Mouse (Mus musculus) kidney, embryonic 14.5 days (tissue): ENCODE results near the gene Ttll5. TPM values are rescaled to one million over a fixed set of nuclear protein-coding genes. Genes with fewer than 3 reads are reported as not detected.

Source experiments
- ATAC-seq: fragments of 200-750 bp; cut with Nextera tagmentation; 2 replicates; pipeline ENCODE4 v1.8.0; 2017; ENCODE audit warnings: moderate number of reproducible peaks, mild to moderate bottlenecking, moderate TSS enrichment, moderate library complexity; ENCODE audit not compliant: low FRiP score, low TSS enrichment
- H3K27ac ChIP-seq: fragments of 300-500 bp; sonication (generic); 2 replicates; pipeline ENCODE4 v1.5.1; 2014; ENCODE audit warnings: low read depth, mild to moderate bottlenecking, low read length, moderate library complexity, mixed read lengths
- H3K27me3 ChIP-seq: fragments of 300-500 bp; sonication (generic); 2 replicates; pipeline ENCODE4 v1.6.1; 2014; ENCODE audit warnings: mild to moderate bottlenecking, low read length; ENCODE audit not compliant: control insufficient read depth, insufficient read depth
- H3K36me3 ChIP-seq: fragments of 300-500 bp; sonication (generic); 2 replicates; pipeline ENCODE4 v1.6.1; 2014; ENCODE audit warnings: low read length, mixed read lengths; ENCODE audit not compliant: control insufficient read depth, insufficient read depth
- H3K4me1 ChIP-seq: fragments of 300-500 bp; sonication (generic); 2 replicates; pipeline ENCODE4 v1.6.1; 2014; ENCODE audit warnings: low read length, mixed read lengths; ENCODE audit not compliant: control insufficient read depth, insufficient read depth
- H3K4me2 ChIP-seq: fragments of 300-500 bp; sonication (generic); replicated peaks from 2 replicates; pipeline ENCODE4 v1.6.1; 2014; ENCODE audit warnings: low read depth, mild to moderate bottlenecking, low read length
- H3K4me3 ChIP-seq: fragments of 300-500 bp; sonication (generic); 2 replicates; pipeline ENCODE4 v1.5.1; 2014; ENCODE audit warnings: mild to moderate bottlenecking, low read length
- H3K9ac ChIP-seq: fragments of 300-500 bp; sonication (generic); 2 replicates; pipeline ENCODE4 v1.6.1; 2014; ENCODE audit warnings: low read depth, mild to moderate bottlenecking, low read length, moderate library complexity
- H3K9me3 ChIP-seq: fragments of 300-500 bp; sonication (generic); 2 replicates; pipeline ENCODE4 v1.6.1; 2016; ENCODE audit warnings: low read length; ENCODE audit not compliant: control insufficient read depth
- WGBS: fragments of 180-500 bp; shearing (Covaris S2); extraction: QIAGEN DNeasy Blood & Tissue Kit; methylation state at CpG from one replicate; pipeline ENCODE4 v1.1.7; 2014; 5-methylcytosine and 5-hydroxymethylcytosine counted together
- polyA plus RNA-seq: library from polyadenylated mRNA; unstranded; fragments of >200 nt; fragmentation: Nextera tagmentation; extraction: Ambion mirVana; gene quantifications from 2 replicates; pipeline ENCODE4 v1.2.1, GENCODE M21; 2014

Ttll5 gene
- polyA plus RNA-seq, 1 experiment from 2014 or later = 17.0 TPM

- Histone ChIP-seq H3K27ac (no peak overlapping the region), H3K4me2 (no peak overlapping the region), H3K4me1 (no peaks in the 10 kb centered on the region), H3K9me3 (no peaks in the 10 kb centered on the region), H3K9ac (no peak overlapping the region), H3K4me3 (no peak overlapping the region), H3K27me3 (no peaks in the 10 kb centered on the region), H3K36me3 (no peaks in the 10 kb centered on the region; the same call in 1 of the 2 replicates)
- WGBS = 81% methylated on average over 1 of the region's 1 CpGs
- no peak for ATAC-seq
Measured at GRCm38 (mm10) chr12:85854271-85854670, 29.8 kb downstream of the Ttll5 start.

GRCm38 (mm10) chr12:85857300-85857699 lies 32.8 kb downstream of the Ttll5 start:
- Histone ChIP-seq H3K27me3 (no peaks in the 10 kb centered on the region), H3K9ac (no peak overlapping the region), H3K4me2 (no peak overlapping the region), H3K27ac (no peak overlapping the region), H3K36me3 (no peaks in the 10 kb centered on the region; the same call in 1 of the 2 replicates), H3K4me1 (no peaks in the 10 kb centered on the region), H3K4me3 (no peak overlapping the region), H3K9me3 (no peaks in the 10 kb centered on the region)
- 89% methylated on average over 7 of the region's 7 CpGs for WGBS
- ATAC-seq = no peak

GRCm38 (mm10) chr12:85859111-85859510 lies 34.7 kb downstream of the Ttll5 start:
- WGBS = 67% methylated on average over 3 of the region's 3 CpGs
- Histone ChIP-seq H3K36me3 (no peaks in the 10 kb centered on the region; the same call in 1 of the 2 replicates), H3K27me3 (no peaks in the 10 kb centered on the region), H3K4me2 (no peak overlapping the region), H3K4me3 (no peak overlapping the region), H3K9ac (no peak overlapping the region), H3K27ac (no peak overlapping the region; the same call in 1 of the 2 replicates), H3K4me1 (no peaks in the 10 kb centered on the region), H3K9me3 (no peaks in the 10 kb centered on the region)
- no peak for ATAC-seq

- H3K4me3 ChIP-seq = no peak overlapping the region
- no peaks in the 10 kb centered on the region for H3K4me1 ChIP-seq
- H3K9ac ChIP-seq = no peak overlapping the region
- WGBS = 37% methylated on average over 3 of the region's 3 CpGs
- H3K9me3 ChIP-seq = no peaks in the 10 kb centered on the region
- no peaks in the 10 kb centered on the region for H3K27me3 ChIP-seq
- no peak overlapping the region for H3K4me2 ChIP-seq
- H3K36me3 ChIP-seq = no peaks in the 10 kb centered on the region; the same call in 1 of the 2 replicates
- no peak overlapping the region for H3K27ac ChIP-seq
- no peak for ATAC-seq
Measured at GRCm38 (mm10) chr12:85859511-85860189, 35.2 kb downstream of the Ttll5 start.

GRCm38 (mm10) chr12:85862514-85862913 lies 38.1 kb downstream of the Ttll5 start:
- H3K27me3 ChIP-seq = no peaks in the 10 kb centered on the region
- no peak overlapping the region for H3K4me3 ChIP-seq
- WGBS = 25% methylated on average over 2 of the region's 2 CpGs
- H3K9me3 ChIP-seq = no peaks in the 10 kb centered on the region
- no peak overlapping the region for H3K4me2 ChIP-seq
- H3K36me3 ChIP-seq = no peaks in the 10 kb centered on the region; the same call in 1 of the 2 replicates
- H3K4me1 ChIP-seq = no peaks in the 10 kb centered on the region
- no peak overlapping the region for H3K27ac ChIP-seq
- H3K9ac ChIP-seq = no peak overlapping the region
- no peak for ATAC-seq

GRCm38 (mm10) chr12:85865526-85865925 lies 41.1 kb downstream of the Ttll5 start:
- no peak overlapping the region for H3K9ac ChIP-seq
- no peaks in the 10 kb centered on the region; the same call in 1 of the 2 replicates for H3K36me3 ChIP-seq
- H3K4me1 ChIP-seq = no peaks in the 10 kb centered on the region
- H3K4me3 ChIP-seq = no peak overlapping the region
- ATAC-seq = no peak
- no peaks in the 10 kb centered on the region for H3K27me3 ChIP-seq
- no peak overlapping the region for H3K27ac ChIP-seq
- no peak overlapping the region for H3K4me2 ChIP-seq
- 80% methylated on average over 3 of the region's 3 CpGs for WGBS
- H3K9me3 ChIP-seq = no peaks in the 10 kb centered on the region

GRCm38 (mm10) chr12:85866624-85867023 lies 42.2 kb downstream of the Ttll5 start:
- H3K9ac ChIP-seq = no peak overlapping the region
- H3K4me2 ChIP-seq = no peak overlapping the region
- H3K36me3 ChIP-seq = no peaks in the 10 kb centered on the region; the same call in 1 of the 2 replicates
- no peaks in the 10 kb centered on the region for H3K4me1 ChIP-seq
- H3K27me3 ChIP-seq = no peaks in the 10 kb centered on the region
- 52% methylated on average over 4 of the region's 4 CpGs for WGBS
- ATAC-seq = no peak
- H3K4me3 ChIP-seq = no peak overlapping the region
- H3K9me3 ChIP-seq = no peaks in the 10 kb centered on the region
- no peak overlapping the region for H3K27ac ChIP-seq

DNA sequence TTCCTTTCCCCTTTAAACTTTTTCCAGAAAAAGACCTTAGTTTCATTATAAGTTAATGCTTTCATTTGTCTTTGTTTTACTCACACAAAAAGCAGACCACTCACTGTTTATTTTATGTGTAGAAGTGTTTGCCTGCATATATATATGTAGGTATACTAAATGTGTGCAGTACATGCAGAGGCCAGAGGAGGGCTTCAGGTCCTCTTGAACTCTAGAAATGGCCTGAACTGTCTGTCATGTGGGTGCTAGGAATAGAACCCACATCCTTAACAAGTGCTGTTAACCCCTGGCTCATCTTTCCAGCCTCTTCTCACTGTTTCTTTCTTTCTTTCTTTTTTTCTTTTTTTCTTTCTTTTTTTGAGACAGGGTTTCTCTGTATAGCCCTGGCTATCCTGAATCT lies 42.7 kb downstream of the Ttll5 start:
- Histone ChIP-seq H3K9me3 (no peaks in the 10 kb centered on the region), H3K27me3 (no peaks in the 10 kb centered on the region), H3K9ac (no peak overlapping the region), H3K27ac (no peak overlapping the region), H3K4me3 (no peak overlapping the region), H3K4me2 (no peak overlapping the region), H3K36me3 (no peaks in the 10 kb centered on the region; the same call in 1 of the 2 replicates), H3K4me1 (no peaks in the 10 kb centered on the region)
- ATAC-seq = no peak

DNA sequence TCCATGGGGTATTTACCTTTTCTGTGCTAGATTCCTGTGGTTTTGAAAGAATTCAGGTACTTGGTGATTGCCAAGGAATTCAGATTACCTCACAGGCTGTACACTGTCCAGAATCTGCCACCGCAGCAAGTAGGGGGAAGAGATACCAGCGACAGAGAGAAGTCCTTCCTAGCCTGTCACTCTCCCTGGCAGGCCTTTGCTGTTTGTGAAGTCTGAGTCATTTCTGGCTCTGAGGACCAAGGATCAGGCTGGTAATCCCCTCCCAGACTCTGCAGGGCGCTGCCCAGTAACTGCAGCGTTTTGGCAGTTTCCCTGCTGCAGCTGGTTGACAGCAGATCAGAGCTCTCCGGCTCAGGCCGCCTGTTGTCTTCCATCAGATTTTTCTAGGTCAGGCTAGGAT lies 45.0 kb downstream of the Ttll5 start:
- H3K27ac ChIP-seq = no peak overlapping the region
- H3K4me2 ChIP-seq = no peak overlapping the region
- H3K9ac ChIP-seq = no peak overlapping the region
- H3K4me1 ChIP-seq = no peaks in the 10 kb centered on the region
- no peak for ATAC-seq
- H3K9me3 ChIP-seq = no peaks in the 10 kb centered on the region
- WGBS = 63% methylated on average over 6 of the region's 6 CpGs
- no peaks in the 10 kb centered on the region for H3K36me3 ChIP-seq
- H3K4me3 ChIP-seq = no peak overlapping the region
- H3K27me3 ChIP-seq = no peaks in the 10 kb centered on the region
